In the genomic region with DNA sequence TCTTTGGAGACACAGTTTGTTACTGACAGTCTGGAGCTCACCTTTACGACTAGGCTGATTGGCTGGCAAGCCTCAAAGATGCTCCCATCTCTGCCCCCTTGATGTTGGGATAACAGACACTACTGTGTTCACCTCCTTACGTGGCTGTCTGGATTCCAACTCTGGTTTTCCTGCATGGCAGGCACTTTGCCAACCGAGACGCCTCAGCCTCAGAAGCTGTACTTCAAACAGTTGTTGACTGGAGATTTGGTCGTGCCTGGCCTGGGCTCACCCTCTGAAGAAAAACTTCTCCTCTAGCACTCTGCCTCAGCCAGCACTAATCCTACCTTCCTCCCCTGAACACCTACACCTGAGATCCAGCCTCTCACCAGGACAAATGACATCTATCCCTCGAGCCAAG, we compare ENCODE assay signal across 28 mouse cellular contexts. TPM values are rescaled to one million over a fixed set of nuclear protein-coding genes. Genes with fewer than 3 reads are reported as not detected.
DNase-seq lines count a peak whose midpoint lies in the region; ATAC-seq and TF ChIP-seq lines count a peak whose summit lies in the region.
"Had no signal": no experiment of that assay in that cellular context is flagged by ENCODE, and none has a peak within 500 bp of the region (broad histone marks: within the 10 kb centered on the region; RNA-seq: fewer than 3 reads in every experiment).

No protein-coding gene starts in this region.

- no peak overlapping the region for H3K9ac ChIP-seq in limb, embryonic 15.5 days
- H3K9ac ChIP-seq: embryonic facial prominence, embryonic 12.5 days; forebrain, embryonic 12.5 days had no signal

- 42% methylated on average over 6 of the region's 6 CpGs for WGBS in limb, embryonic 15.5 days
- 73% methylated on average over 6 of the region's 6 CpGs for WGBS in limb, embryonic 10.5 days

- H3K4me1 ChIP-seq in limb, embryonic 15.5 days, result peaks cover 7% of the 10 kb centered on the region; the same call in 1 of the 2 replicates
- peaks cover under 1% of the 10 kb centered on the region; the same call in 1 of the 2 replicates for H3K4me1 ChIP-seq in limb, embryonic 10.5 days
- H3K4me1 ChIP-seq: embryonic facial prominence, embryonic 12.5 days; forebrain, embryonic 10.5 days; forebrain, embryonic 12.5 days had no signal

- no peak overlapping the region for H3K4me3 ChIP-seq in gastrocnemius, adult 2 months
- H3K4me3 ChIP-seq in limb, embryonic 15.5 days, result no peak overlapping the region
- H3K4me3 ChIP-seq in limb, embryonic 10.5 days, result no peak overlapping the region
- H3K4me3 ChIP-seq: embryonic facial prominence, embryonic 12.5 days; erythroblast, embryonic 14.5 days; forebrain, embryonic 10.5 days; forebrain, embryonic 12.5 days had no signal

- no peaks in the 10 kb centered on the region for H3K27me3 ChIP-seq in limb, embryonic 15.5 days
- H3K27me3 ChIP-seq in limb, embryonic 10.5 days (ENCODE audit: low read depth, poor library complexity, severe bottlenecking), result no peaks in the 10 kb centered on the region
- H3K27me3 ChIP-seq: embryonic facial prominence, embryonic 12.5 days; forebrain, embryonic 12.5 days had no signal

- TF ChIP-seq CTCF in gastrocnemius, adult 2 months (IDR thresholded peaks at IDR 0.05), result no peak

- ATAC-seq in limb, embryonic 15.5 days (ENCODE audit: insufficient number of reproducible peaks, low FRiP score, low TSS enrichment, low read depth), result no peak
- ATAC-seq: forebrain, embryonic 14.5 days; forebrain, embryonic 16.5 days had no signal

- H3K36me3 ChIP-seq in limb, embryonic 15.5 days, result no peaks in the 10 kb centered on the region
- H3K36me3 ChIP-seq in limb, embryonic 10.5 days, result no peaks in the 10 kb centered on the region
- H3K36me3 ChIP-seq: embryonic facial prominence, embryonic 12.5 days; forebrain, embryonic 10.5 days; forebrain, embryonic 12.5 days had no signal

- DNase-seq in gastrocnemius, adult 2 months, result no peak
- no peak for DNase-seq in gastrocnemius, postnatal 10 days
- DNase-seq in kidney, postnatal 10 days, result peak; percentile 51
- no peak for DNase-seq in kidney, adult 9 months
- no peak for DNase-seq in limb, embryonic 10.5 days (ENCODE audit: low spot score)
- DNase-seq in right cerebral cortex, postnatal 14 days, result peak; percentile 28
- DNase-seq in right cerebral cortex, postnatal 4 days, result no peak
- DNase-seq: adrenal gland, adult 2 months; adrenal gland, postnatal 10 days; adrenal gland, postnatal 25 days; cerebellum, adult 11 months; cerebellum, adult 18-20 months; cerebellum, adult 8-10 months; cerebellum, adult 9-11 months; cerebellum, postnatal 14 days; cerebellum, postnatal 36 days; embryo, embryonic 11 days had no signal

- peak overlapping the region; percentile 80; the same call in 1 of the 2 replicates for H3K27ac ChIP-seq in gastrocnemius, adult 2 months
- 0 out of 2 replicates have a peak overlapping the region, but pooled peaks have one; percentile 40 for H3K27ac ChIP-seq in limb, embryonic 15.5 days
- H3K27ac ChIP-seq in limb, embryonic 10.5 days, result no peak overlapping the region
- H3K27ac ChIP-seq: embryonic facial prominence, embryonic 12.5 days; forebrain, embryonic 10.5 days; forebrain, embryonic 12.5 days had no signal

- intact Hi-C loops in gastrocnemius, adult 2 months (cut with DNase I), result loop anchor here (5.0 kb wide), 2 partner anchors 44 to 344 kb away; no protein-coding TSS in a partner anchor

- H3K9me3 ChIP-seq in limb, embryonic 15.5 days, result no peaks in the 10 kb centered on the region
- no peaks in the 10 kb centered on the region for H3K9me3 ChIP-seq in limb, embryonic 10.5 days (replicated peaks)
- H3K9me3 ChIP-seq: embryonic facial prominence, embryonic 12.5 days; forebrain, embryonic 10.5 days; forebrain, embryonic 12.5 days had no signal

- no peak overlapping the region for H3K4me2 ChIP-seq in limb, embryonic 15.5 days
- H3K4me2 ChIP-seq: embryonic facial prominence, embryonic 12.5 days; forebrain, embryonic 12.5 days had no signal

RNA-seq across cellular contexts. Expression of a gene that starts 15.9 kb away (rescaled TPM):
- under 1 TPM in 1 of 2 experiments, not detected in 1; 0.28 TPM for total RNA-seq in gastrocnemius, adult 2 months (2021)
- total RNA-seq in gastrocnemius, postnatal 10 days (2021), result not detected
- polyA plus RNA-seq in limb, embryonic 15.5 days (2015; fragmentation: Nextera tagmentation; extraction: Ambion mirVana), result 0.26 and 0.51 TPM in 2 replicates
- not detected in 2 replicates for polyA plus RNA-seq in limb, embryonic 10.5 days (2016; fragmentation: Nextera tagmentation; extraction: Ambion mirVana)
- total RNA-seq: common myeloid progenitor, adult 5-6 weeks; ES-E14; MEL had no signal
- polyA plus RNA-seq: C2C12; erythroblast, embryonic 14.5 days; forebrain, embryonic 12.5 days had no signal

RNA-seq across cellular contexts. Expression of a gene that starts 34.0 kb away (rescaled TPM):
- total RNA-seq in gastrocnemius, adult 2 months (2021), result not detected
- not detected for total RNA-seq in gastrocnemius, postnatal 10 days (2021)
- polyA plus RNA-seq in limb, embryonic 15.5 days (2015; fragmentation: Nextera tagmentation; extraction: Ambion mirVana), result 60.8 and 64.7 TPM in 2 replicates
- polyA plus RNA-seq in limb, embryonic 10.5 days (2016; fragmentation: Nextera tagmentation; extraction: Ambion mirVana), result 0.09 TPM in 1 of 2 replicates, not detected in the other
- total RNA-seq: common myeloid progenitor, adult 5-6 weeks; MEL had no signal
- polyA plus RNA-seq: C2C12; embryonic facial prominence, embryonic 12.5 days; erythroblast, embryonic 14.5 days; forebrain, embryonic 10.5 days; forebrain, embryonic 12.5 days; forebrain, embryonic 14.5 days; forebrain, embryonic 16.5 days had no signal

RNA-seq across cellular contexts. Expression of a gene that starts 54.5 kb away (rescaled TPM):
- under 1 TPM in 1 of 2 experiments, not detected in 1; 0.20 TPM for total RNA-seq in gastrocnemius, adult 2 months (2021)
- total RNA-seq in gastrocnemius, postnatal 10 days (2021), result under 1 TPM; 0.20 to 0.28 TPM
- 0.43 and 0.54 TPM in 2 replicates for polyA plus RNA-seq in limb, embryonic 15.5 days (2015; fragmentation: Nextera tagmentation; extraction: Ambion mirVana)
- 1.2 and 1.3 TPM in 2 replicates for polyA plus RNA-seq in limb, embryonic 10.5 days (2016; fragmentation: Nextera tagmentation; extraction: Ambion mirVana)
- total RNA-seq: common myeloid progenitor, adult 5-6 weeks; MEL had no signal
- polyA plus RNA-seq: C2C12; erythroblast, embryonic 14.5 days had no signal

Comparison
In these comparisons a context has a peak if more than half of its experiments do, and no peak if none do; other contexts are left out.
1. DNase-seq: peak in kidney, postnatal 10 days (single experiment) and right cerebral cortex, postnatal 14 days (single experiment); none in gastrocnemius, adult 2 months (single experiment), gastrocnemius, postnatal 10 days (single experiment), kidney, adult 9 months (single experiment), limb, embryonic 10.5 days (single experiment) and right cerebral cortex, postnatal 4 days (single experiment).